16 mouse cellular contexts compared by ENCODE assay signal in the genomic region with DNA sequence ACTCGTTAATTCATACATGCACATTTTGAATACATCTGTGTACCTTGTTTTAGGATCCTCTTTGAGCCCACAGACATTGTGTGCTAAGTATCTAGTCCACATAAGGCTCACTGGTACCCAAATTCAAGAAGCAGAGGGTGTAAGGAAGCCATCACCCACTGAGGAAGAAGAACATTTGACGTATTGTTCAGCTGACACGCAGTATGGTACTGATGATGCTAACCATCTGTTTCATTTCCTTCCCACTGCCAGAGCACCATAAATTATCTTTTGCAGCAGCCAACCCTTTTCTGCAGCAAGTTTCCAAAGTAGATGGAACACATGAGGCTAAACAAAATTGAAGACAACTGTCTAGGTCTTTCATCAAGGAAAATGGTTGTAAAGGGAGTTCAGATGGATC.
DNase-seq lines count a peak whose midpoint lies in the region; ATAC-seq and TF ChIP-seq lines count a peak whose summit lies in the region.
"Had no signal": no experiment of that assay in that cellular context is flagged by ENCODE, and none has a peak within 500 bp of the region (broad histone marks: within the 10 kb centered on the region; RNA-seq: fewer than 3 reads in every experiment).

No protein-coding gene starts in this region.

- WGBS in forebrain, embryonic 15.5 days = 71% methylated on average over 3 of the region's 3 CpGs
- WGBS in forebrain, embryonic 11.5 days = 91% methylated on average over 3 of the region's 3 CpGs
- 57% methylated on average over 3 of the region's 3 CpGs for WGBS in lung, embryonic 14.5 days
- WGBS in forebrain, postnatal 0 days = 66% methylated on average over 3 of the region's 3 CpGs

- no peak overlapping the region for H3K9ac ChIP-seq in forebrain, embryonic 15.5 days (replicated peaks)
- no peak overlapping the region for H3K9ac ChIP-seq in forebrain, embryonic 11.5 days (ENCODE audit: low read length)
- H3K9ac ChIP-seq in lung, embryonic 14.5 days = no peak overlapping the region
- no peak overlapping the region for H3K9ac ChIP-seq in forebrain, postnatal 0 days
- H3K9ac ChIP-seq: limb, embryonic 15.5 days had no signal

- H3K27ac ChIP-seq in forebrain, embryonic 15.5 days (replicated peaks) = no peak overlapping the region
- H3K27ac ChIP-seq in forebrain, embryonic 11.5 days (ENCODE audit: low read depth, low read length) = no peak overlapping the region
- no peak overlapping the region for H3K27ac ChIP-seq in lung, embryonic 14.5 days (ENCODE audit: low read depth)
- no peak overlapping the region for H3K27ac ChIP-seq in forebrain, postnatal 0 days (ENCODE audit: low read depth, low read length)
- peak overlapping the region; percentile 57; the same call in 1 of the 2 replicates for H3K27ac ChIP-seq in left cerebral cortex, adult 2 months
- H3K27ac ChIP-seq: limb, embryonic 15.5 days; macrophage had no signal

- peak; percentile 68; the same call in 1 of the 2 replicates for ATAC-seq in forebrain, embryonic 15.5 days (replicated peaks)
- no peak for ATAC-seq in forebrain, embryonic 11.5 days (replicated peaks; ENCODE audit: low FRiP score)
- ATAC-seq in lung, embryonic 14.5 days (ENCODE audit: insufficient read depth) = peak; percentile 47; the same call in 1 of the 2 replicates
- peak; percentile 85 for ATAC-seq in forebrain, postnatal 0 days
- ATAC-seq: midbrain, embryonic 16.5 days had no signal

- no peaks in the 10 kb centered on the region for H3K27me3 ChIP-seq in forebrain, embryonic 15.5 days
- no peaks in the 10 kb centered on the region for H3K27me3 ChIP-seq in forebrain, embryonic 11.5 days (ENCODE audit: control insufficient read depth, insufficient read depth, low read length)
- no peaks in the 10 kb centered on the region for H3K27me3 ChIP-seq in lung, embryonic 14.5 days (ENCODE audit: insufficient read depth, low read length)
- no peaks in the 10 kb centered on the region for H3K27me3 ChIP-seq in forebrain, postnatal 0 days (ENCODE audit: insufficient read depth, low read length)
- H3K27me3 ChIP-seq: limb, embryonic 15.5 days had no signal

- H3K4me1 ChIP-seq in forebrain, embryonic 15.5 days = no peaks in the 10 kb centered on the region
- no peaks in the 10 kb centered on the region for H3K4me1 ChIP-seq in forebrain, embryonic 11.5 days (replicated peaks; ENCODE audit: control insufficient read depth, insufficient read depth, low read length)
- no peaks in the 10 kb centered on the region for H3K4me1 ChIP-seq in lung, embryonic 14.5 days (ENCODE audit: insufficient read depth)
- no peaks in the 10 kb centered on the region for H3K4me1 ChIP-seq in forebrain, postnatal 0 days (ENCODE audit: insufficient read depth)
- H3K4me1 ChIP-seq: limb, embryonic 15.5 days had no signal

- H3K36me3 ChIP-seq in forebrain, embryonic 15.5 days = no peaks in the 10 kb centered on the region
- no peaks in the 10 kb centered on the region for H3K36me3 ChIP-seq in forebrain, embryonic 11.5 days (ENCODE audit: control insufficient read depth, insufficient read depth, low read length)
- no peaks in the 10 kb centered on the region for H3K36me3 ChIP-seq in lung, embryonic 14.5 days (ENCODE audit: insufficient read depth)
- H3K36me3 ChIP-seq in forebrain, postnatal 0 days (ENCODE audit: insufficient read depth) = no peaks in the 10 kb centered on the region
- H3K36me3 ChIP-seq: limb, embryonic 15.5 days had no signal

- intact Hi-C loops in left cerebral cortex, adult 2 months (cut with DNase I) = loop anchor here (5.0 to 10.0 kb wide), 4 partner anchors 77 to 491 kb away; no protein-coding TSS in a partner anchor
- intact Hi-C loops in heart, postnatal 25 days (cut with DNase I) = no loop called here

- TF ChIP-seq CTCF in lung, embryonic 14.5 days (IDR thresholded peaks at IDR 0.05; ENCODE audit: low read depth) = no peak
- no peak for TF ChIP-seq CTCF in forebrain, postnatal 0 days (IDR thresholded peaks at IDR 0.05; ENCODE audit: low read depth)
- no peak for TF ChIP-seq CTCF in left cerebral cortex, adult 2 months (IDR thresholded peaks at IDR 0.05)

- H3K9me3 ChIP-seq in forebrain, embryonic 15.5 days = no peaks in the 10 kb centered on the region
- H3K9me3 ChIP-seq in forebrain, embryonic 11.5 days (ENCODE audit: control insufficient read depth, low read length) = no peaks in the 10 kb centered on the region
- no peaks in the 10 kb centered on the region for H3K9me3 ChIP-seq in lung, embryonic 14.5 days (ENCODE audit: low read depth, low read length)
- no peaks in the 10 kb centered on the region for H3K9me3 ChIP-seq in forebrain, postnatal 0 days (ENCODE audit: low read length)
- H3K9me3 ChIP-seq: limb, embryonic 15.5 days had no signal

- no peak overlapping the region for H3K4me2 ChIP-seq in forebrain, embryonic 15.5 days (replicated peaks)
- no peak overlapping the region for H3K4me2 ChIP-seq in forebrain, embryonic 11.5 days (ENCODE audit: low read depth, low read length, severe bottlenecking)
- no peak overlapping the region for H3K4me2 ChIP-seq in lung, embryonic 14.5 days
- H3K4me2 ChIP-seq in forebrain, postnatal 0 days (ENCODE audit: low read depth) = no peak overlapping the region
- H3K4me2 ChIP-seq: heart, embryonic 11.5 days; limb, embryonic 15.5 days had no signal

- DNase-seq in forebrain, embryonic 11.5 days (ENCODE audit: low spot score) = no peak
- peak; percentile 40 for DNase-seq in lung, embryonic 14.5 days
- DNase-seq in lung, postnatal 25 days (ENCODE audit: low spot score) = no peak
- peak; percentile 57 for DNase-seq in forebrain, postnatal 0 days
- DNase-seq in left cerebral cortex, adult 2 months (ENCODE audit: extremely low spot score in 1 of 2, low spot score in 2 of 2) = no peak
- DNase-seq in c-Kit-positive CD71-positive TER-119-positive erythroid progenitor cells, embryonic 14.5 days (ENCODE audit: low spot score) = no peak
- DNase-seq in heart, postnatal 25 days (ENCODE audit: low spot score) = no peak
- DNase-seq: cerebellum, adult 18-20 months; gastrocnemius, postnatal 25 days; heart, postnatal 36 days; lung, adult 18-20 months had no signal

- H3K4me3 ChIP-seq in forebrain, embryonic 15.5 days = no peak overlapping the region
- H3K4me3 ChIP-seq in forebrain, embryonic 11.5 days (ENCODE audit: low read depth, low read length) = no peak overlapping the region
- H3K4me3 ChIP-seq in lung, embryonic 14.5 days (ENCODE audit: low read depth, low read length) = no peak overlapping the region
- no peak overlapping the region for H3K4me3 ChIP-seq in forebrain, postnatal 0 days (ENCODE audit: low read depth, low read length)
- no peak overlapping the region for H3K4me3 ChIP-seq in left cerebral cortex, adult 2 months
- H3K4me3 ChIP-seq: limb, embryonic 15.5 days had no signal

Comparison
In these comparisons a context has a peak if more than half of its experiments do, and no peak if none do; other contexts are left out.
1. DNase-seq: peak in lung, embryonic 14.5 days (single experiment) and forebrain, postnatal 0 days (single experiment); none in forebrain, embryonic 11.5 days (single experiment), lung, postnatal 25 days (single experiment), left cerebral cortex, adult 2 months (0 of 2), c-Kit-positive CD71-positive TER-119-positive erythroid progenitor cells, embryonic 14.5 days (single experiment) and heart, postnatal 25 days (single experiment).